Mouse (Mus musculus): ENCODE measurements at regions not wholly inside any gene's neighbourhood (a gene's known extent, or its start where the extent isn't known, plus 50 kb on each side); places are given as distances from the start of the nearest gene placed in this dataset.
"Not testable (repeated sequence)": the region's sequence is repeated elsewhere in the genome, so short reads cannot be mapped to it uniquely, and the experiment has no call there.

- H3K36me3 ChIP-seq, result no peaks in the 10 kb centered on the region
- ATAC-seq (replicated peaks; ENCODE audit: low FRiP score), result no peak
- 72% methylated on average over 4 of the region's 4 CpGs for WGBS
These were observed 52.6 kb upstream of the Slc28a3 start for GRCm38 (mm10) chr13:58663316-58663715.

GRCm38 (mm10) chr13:58668664-58669063 is 58.0 kb upstream of the Slc28a3 start:
- 62% methylated on average over 21 of the region's 21 CpGs for WGBS
- Histone ChIP-seq H3K4me1 (peaks cover 8% of the 10 kb centered on the region; the same call in 1 of the 2 replicates), H3K27ac (no peak overlapping the region), H3K9ac (no peak overlapping the region), H3K36me3 (no peaks in the 10 kb centered on the region), H3K27me3 (no peaks in the 10 kb centered on the region), H3K9me3 (replicated peaks) (no peaks in the 10 kb centered on the region), H3K4me2 (peak overlapping the region; percentile 47), H3K4me3 (replicated peaks) (peak overlapping the region; percentile 5; the same call in 1 of the 2 replicates)
- ATAC-seq (replicated peaks; ENCODE audit: low FRiP score), result no peak

More at GRCm38 (mm10) chr13:58663316-58663715, 52.6 kb upstream of the Slc28a3 start:
- H3K9me3 ChIP-seq (replicated peaks), result no peaks in the 10 kb centered on the region
- H3K9ac ChIP-seq, result no peak overlapping the region
- no peak overlapping the region for H3K4me2 ChIP-seq
- no peaks in the 10 kb centered on the region for H3K4me1 ChIP-seq
- H3K27me3 ChIP-seq, result no peaks in the 10 kb centered on the region
- no peak overlapping the region for H3K4me3 ChIP-seq (replicated peaks)
- no peak overlapping the region for H3K27ac ChIP-seq

- Histone ChIP-seq H3K9ac (no peak overlapping the region), H3K9me3 (replicated peaks) (no peaks in the 10 kb centered on the region), H3K4me1 (peaks cover 8% of the 10 kb centered on the region; the same call in 1 of the 2 replicates), H3K27me3 (no peaks in the 10 kb centered on the region), H3K27ac (no peak overlapping the region), H3K4me2 (no peak overlapping the region), H3K36me3 (no peaks in the 10 kb centered on the region), H3K4me3 (replicated peaks) (no peak overlapping the region)
- 57% methylated on average over 9 of the region's 9 CpGs for WGBS
- no peak for ATAC-seq (replicated peaks; ENCODE audit: low FRiP score)
These were observed 59.5 kb upstream of the Slc28a3 start for GRCm38 (mm10) chr13:58670206-58670605.

GRCm38 (mm10) chr13:58675611-58676010 is 64.9 kb upstream of the Slc28a3 start:
- H3K4me1 ChIP-seq; H3K36me3 ChIP-seq; H3K4me3 ChIP-seq (replicated peaks); H3K9ac ChIP-seq; H3K4me2 ChIP-seq; H3K9me3 ChIP-seq (replicated peaks); H3K27ac ChIP-seq; ATAC-seq (replicated peaks; ENCODE audit: low FRiP score); H3K27me3 ChIP-seq: not testable (repeated sequence)
- WGBS, result 83% methylated on average over 1 of the region's 1 CpGs

- Histone ChIP-seq H3K27me3 (no peaks in the 10 kb centered on the region), H3K27ac (no peak overlapping the region), H3K36me3 (no peaks in the 10 kb centered on the region), H3K4me2 (no peak overlapping the region), H3K9me3 (replicated peaks) (no peaks in the 10 kb centered on the region), H3K4me1 (no peaks in the 10 kb centered on the region), H3K9ac (no peak overlapping the region), H3K4me3 (replicated peaks) (no peak overlapping the region)
- ATAC-seq (replicated peaks; ENCODE audit: low FRiP score), result no peak
- 49% methylated on average over 7 of the region's 7 CpGs for whole genome bisulfite sequencing
These were observed 66.8 kb upstream of the Slc28a3 start for GRCm38 (mm10) chr13:58677521-58677920.

GRCm38 (mm10) chr13:58679663-58680062 is 69.0 kb upstream of the Slc28a3 start:
- Histone ChIP-seq H3K27ac (no peak overlapping the region), H3K36me3 (no peaks in the 10 kb centered on the region), H3K9me3 (replicated peaks) (no peaks in the 10 kb centered on the region), H3K4me2 (no peak overlapping the region), H3K4me1 (no peaks in the 10 kb centered on the region), H3K4me3 (replicated peaks) (no peak overlapping the region), H3K27me3 (no peaks in the 10 kb centered on the region), H3K9ac (no peak overlapping the region)
- no peak for ATAC-seq (replicated peaks; ENCODE audit: low FRiP score)
- 89% methylated on average over 6 of the region's 6 CpGs for WGBS

- no peaks in the 10 kb centered on the region for H3K27me3 ChIP-seq
- no peak for ATAC-seq (replicated peaks; ENCODE audit: low FRiP score)
- H3K9ac ChIP-seq, result no peak overlapping the region
- no peak overlapping the region for H3K27ac ChIP-seq
- H3K4me1 ChIP-seq, result peaks cover 14% of the 10 kb centered on the region; the same call in 1 of the 2 replicates
- WGBS, result 51% methylated on average over 5 of the region's 5 CpGs
- H3K4me2 ChIP-seq, result no peak overlapping the region
- H3K9me3 ChIP-seq (replicated peaks), result no peaks in the 10 kb centered on the region
- no peaks in the 10 kb centered on the region for H3K36me3 ChIP-seq
- H3K4me3 ChIP-seq (replicated peaks), result no peak overlapping the region
These were observed 76.1 kb upstream of the Slc28a3 start for GRCm38 (mm10) chr13:58686822-58687221.

- no peak for ATAC-seq (replicated peaks; ENCODE audit: low FRiP score)
- Histone ChIP-seq H3K4me2 (no peak overlapping the region), H3K36me3 (no peaks in the 10 kb centered on the region), H3K9ac (no peak overlapping the region), H3K27me3 (no peaks in the 10 kb centered on the region), H3K27ac (no peak overlapping the region), H3K9me3 (replicated peaks) (no peaks in the 10 kb centered on the region), H3K4me3 (replicated peaks) (no peak overlapping the region), H3K4me1 (peaks cover 14% of the 10 kb centered on the region; the same call in 1 of the 2 replicates)
- 48% methylated on average over 2 of the region's 2 CpGs for WGBS
These were observed 76.9 kb upstream of the Slc28a3 start for GRCm38 (mm10) chr13:58687609-58688008.

GRCm38 (mm10) chr13:58688249-58688648 is 77.6 kb upstream of the Slc28a3 start:
- Histone ChIP-seq H3K27me3 (no peaks in the 10 kb centered on the region), H3K4me2 (no peak overlapping the region), H3K4me1 (peaks cover 14% of the 10 kb centered on the region; the same call in 1 of the 2 replicates), H3K9ac (no peak overlapping the region), H3K27ac (no peak overlapping the region), H3K4me3 (replicated peaks) (no peak overlapping the region), H3K9me3 (replicated peaks) (no peaks in the 10 kb centered on the region), H3K36me3 (no peaks in the 10 kb centered on the region)
- WGBS, result 25% methylated on average over 2 of the region's 2 CpGs
- no peak for ATAC-seq (replicated peaks; ENCODE audit: low FRiP score)

- no peak for ATAC-seq (replicated peaks; ENCODE audit: low FRiP score)
- Histone ChIP-seq H3K4me1 (no peaks in the 10 kb centered on the region), H3K27ac (no peak overlapping the region), H3K27me3 (no peaks in the 10 kb centered on the region), H3K36me3 (no peaks in the 10 kb centered on the region), H3K4me2 (no peak overlapping the region), H3K4me3 (replicated peaks) (no peak overlapping the region), H3K9ac (no peak overlapping the region), H3K9me3 (replicated peaks) (no peaks in the 10 kb centered on the region)
- 36% methylated on average over 6 of the region's 6 CpGs for WGBS
These were observed 84.0 kb upstream of the Slc28a3 start for GRCm38 (mm10) chr13:58694703-58695102.

- 91% methylated on average over 4 of the region's 4 CpGs for WGBS
- Histone ChIP-seq H3K27ac (no peak overlapping the region), H3K27me3 (no peaks in the 10 kb centered on the region), H3K4me1 (no peaks in the 10 kb centered on the region), H3K9ac (no peak overlapping the region), H3K4me2 (no peak overlapping the region), H3K4me3 (replicated peaks) (no peak overlapping the region), H3K36me3 (no peaks in the 10 kb centered on the region), H3K9me3 (replicated peaks) (no peaks in the 10 kb centered on the region)
- ATAC-seq (replicated peaks; ENCODE audit: low FRiP score), result no peak
These were observed 85.3 kb upstream of the Slc28a3 start for GRCm38 (mm10) chr13:58695964-58696363.

- no peaks in the 10 kb centered on the region for H3K4me1 ChIP-seq
- ATAC-seq (replicated peaks; ENCODE audit: low FRiP score), result no peak
- H3K4me2 ChIP-seq, result no peak overlapping the region
- H3K27ac ChIP-seq, result no peak overlapping the region
- no peaks in the 10 kb centered on the region for H3K9me3 ChIP-seq (replicated peaks)
- 88% methylated on average over 8 of the region's 8 CpGs for whole genome bisulfite sequencing
- no peaks in the 10 kb centered on the region for H3K36me3 ChIP-seq
- H3K4me3 ChIP-seq (replicated peaks), result no peak overlapping the region
- no peaks in the 10 kb centered on the region for H3K27me3 ChIP-seq
- H3K9ac ChIP-seq, result no peak overlapping the region
These were observed 89.3 kb upstream of the Slc28a3 start for GRCm38 (mm10) chr13:58700021-58700420.

- H3K9ac ChIP-seq, result no peak overlapping the region
- H3K4me2 ChIP-seq, result no peak overlapping the region
- H3K36me3 ChIP-seq, result no peaks in the 10 kb centered on the region
- no peak for ATAC-seq (replicated peaks; ENCODE audit: low FRiP score)
- H3K9me3 ChIP-seq (replicated peaks), result no peaks in the 10 kb centered on the region
- H3K4me1 ChIP-seq, result no peaks in the 10 kb centered on the region
- no peak overlapping the region for H3K27ac ChIP-seq
- WGBS, result 71% methylated on average over 4 of the region's 4 CpGs
- no peaks in the 10 kb centered on the region for H3K27me3 ChIP-seq
- no peak overlapping the region for H3K4me3 ChIP-seq (replicated peaks)
These were observed 93.5 kb upstream of the Slc28a3 start for GRCm38 (mm10) chr13:58704141-58704540.

Measured in kidney, embryonic 15.5 days (tissue).